Mouse (Mus musculus) cerebellum, adult 8-10 months (tissue): ENCODE data around the gene Ctdnep1.

ENCODE experiments used
- DNase-seq: peaks from one replicate; pipeline ENCODE4 v3.0.0; 2022

Ctdnep1 gene

GRCm38 (mm10) chr11:69981141-69981762, at the start of gene Ctdnep1:
Gene Ctdnep1 (plus strand): TSS chr11:69981156.
- peak; percentile 46 for DNase-seq

GRCm38 (mm10) chr11:69931769-69932168, 49.2 kb upstream of the Ctdnep1 start:
- no peak for DNase-seq

GRCm38 (mm10) chr11:69932254-69932653, 48.7 kb upstream of the Ctdnep1 start:
- no peak for DNase-seq

- no peak for DNase-seq
Measured at GRCm38 (mm10) chr11:69933066-69933465, 47.9 kb upstream of the Ctdnep1 start.

GRCm38 (mm10) chr11:69934169-69934568, 46.8 kb upstream of the Ctdnep1 start:
- peak; percentile 91 for DNase-seq

GRCm38 (mm10) chr11:69934681-69935080, 46.3 kb upstream of the Ctdnep1 start:
- DNase-seq, result no peak

- DNase-seq, result peak; percentile 87
Measured at GRCm38 (mm10) chr11:69935137-69935879, 45.6 kb upstream of the Ctdnep1 start, which contains the start of gene Ybx2. Gene Ybx2 (plus strand): TSS chr11:69935796.

GRCm38 (mm10) chr11:69936156-69936555, 44.8 kb upstream of the Ctdnep1 start:
- no peak for DNase-seq

GRCm38 (mm10) chr11:69936714-69937347, 44.1 kb upstream of the Ctdnep1 start:
- DNase-seq, result no peak

GRCm38 (mm10) chr11:69937385-69937784, 43.6 kb upstream of the Ctdnep1 start:
- DNase-seq, result no peak

GRCm38 (mm10) chr11:69937834-69938233, 43.1 kb upstream of the Ctdnep1 start:
- no peak for DNase-seq

- no peak for DNase-seq
Measured at GRCm38 (mm10) chr11:69938401-69938979, 42.5 kb upstream of the Ctdnep1 start.

GRCm38 (mm10) chr11:69939181-69939580, 41.8 kb upstream of the Ctdnep1 start:
- DNase-seq, result no peak

GRCm38 (mm10) chr11:69939731-69940130, 41.2 kb upstream of the Ctdnep1 start:
- no peak for DNase-seq

- DNase-seq, result no peak
Measured at GRCm38 (mm10) chr11:69940962-69941361, 40.0 kb upstream of the Ctdnep1 start.

GRCm38 (mm10) chr11:69945216-69945615, 35.7 kb upstream of the Ctdnep1 start:
- DNase-seq, result no peak

GRCm38 (mm10) chr11:69945997-69946891, 34.7 kb upstream of the Ctdnep1 start:
- DNase-seq, result no peak

- DNase-seq, result no peak
Measured at GRCm38 (mm10) chr11:69947337-69948065, 33.5 kb upstream of the Ctdnep1 start.

- DNase-seq, result peak; percentile 45
Measured at GRCm38 (mm10) chr11:69948066-69948762, 32.7 kb upstream of the Ctdnep1 start, which contains the start of gene Slc2a4. Gene Slc2a4 (minus strand): TSS chr11:69948188.

- DNase-seq, result peak; percentile 77
Measured at GRCm38 (mm10) chr11:69948763-69949150, 32.2 kb upstream of the Ctdnep1 start.
